Mouse (Mus musculus) brain, embryonic 14.5 days (tissue): ENCODE measurements around the gene Hfe2. TPM values are rescaled to one million over a fixed set of nuclear protein-coding genes. Genes with fewer than 3 reads are reported as not detected.

Source experiments
- DNase-seq: peaks from one replicate; pipeline ENCODE4 v3.0.0-alpha.2; 2011; ENCODE audit warnings: low read depth
- CTCF ChIP-seq: fragments of 200-500 bp; IDR thresholded peaks from 2 replicates; pipeline ENCODE4 v1.5.1; 2012; ENCODE audit warnings: inconsistent platforms, mild to moderate bottlenecking, moderate library complexity, borderline replicate concordance; ENCODE audit not compliant: insufficient read depth, insufficient read length; ENCODE audit errors: extremely low read depth
- POLR2A ChIP-seq: fragments of 200-500 bp; IDR thresholded peaks from 2 replicates; pipeline ENCODE4 v1.6.1; 2012; ENCODE audit warnings: mild to moderate bottlenecking, inconsistent platforms, borderline replicate concordance; ENCODE audit not compliant: poor library complexity, insufficient read depth, insufficient read length, severe bottlenecking; ENCODE audit errors: extremely low read depth
- polyA plus RNA-seq: library from polyadenylated mRNA; depleted of rRNA; stranded (reverse); fragments of >200 nt; gene quantifications from 2 replicates; pipeline ENCODE4 v1.2.3, GENCODE M21; 2012

The Hfe2 gene
- polyA plus RNA-seq, 1 experiment = 0.66 TPM

- DNase-seq = no peak
- TF ChIP-seq CTCF = no peak
- no peak for TF ChIP-seq POLR2A
Observed at GRCm38 (mm10) chr3:96565105-96565504, 40.1 kb downstream of the Hfe2 start.

GRCm38 (mm10) chr3:96566661-96567450 is 41.9 kb downstream of the Hfe2 start:
- TF ChIP-seq POLR2A = no peak
- TF ChIP-seq CTCF = no peak
- DNase-seq = no peak

- TF ChIP-seq CTCF = no peak
- no peak for TF ChIP-seq POLR2A
- no peak for DNase-seq
Observed at GRCm38 (mm10) chr3:96568605-96569004, 43.6 kb downstream of the Hfe2 start.

- DNase-seq = no peak
- TF ChIP-seq POLR2A = no peak
- TF ChIP-seq CTCF = no peak
Observed at GRCm38 (mm10) chr3:96569506-96569905, 44.5 kb downstream of the Hfe2 start.

GRCm38 (mm10) chr3:96569966-96570605 is 45.1 kb downstream of the Hfe2 start:
- TF ChIP-seq CTCF (no peak), POLR2A (no peak)
- no peak for DNase-seq

- TF ChIP-seq CTCF (no peak), POLR2A (no peak)
- no peak for DNase-seq
Observed at GRCm38 (mm10) chr3:96570643-96571042, 45.7 kb downstream of the Hfe2 start.

- TF ChIP-seq POLR2A (no peak), CTCF (no peak)
- DNase-seq = no peak
Observed at GRCm38 (mm10) chr3:96571336-96571735, 46.4 kb downstream of the Hfe2 start.

GRCm38 (mm10) chr3:96571896-96572698 is 47.1 kb downstream of the Hfe2 start:
- no peak for DNase-seq
- TF ChIP-seq CTCF = no peak
- TF ChIP-seq POLR2A = no peak

- DNase-seq = no peak
- TF ChIP-seq CTCF (no peak), POLR2A (no peak)
Observed at GRCm38 (mm10) chr3:96573611-96574511, 48.9 kb downstream of the Hfe2 start.

- no peak for TF ChIP-seq POLR2A
- no peak for TF ChIP-seq CTCF
- DNase-seq = no peak
Observed at GRCm38 (mm10) chr3:96575272-96575984, 50.5 kb downstream of the Hfe2 start.
